Mouse (Mus musculus) CD4-positive, CD25-positive, alpha-beta regulatory T cell, adult 2 months (primary cell): ENCODE measurements at regions not wholly inside any gene's neighbourhood (a gene's known extent, or its start where the extent isn't known, plus 50 kb on each side); places are given as distances from the start of the nearest gene placed in this dataset.
A peak's percentile ranks its signal among the peaks of the same experiment; 100 is the strongest.
"Not testable (repeated sequence)": the region's sequence is repeated elsewhere in the genome, so short reads cannot be mapped to it uniquely, and the experiment has no call there.

Experiments used
- DNase-seq: peaks from one replicate; pipeline ENCODE4 v3.0.0-alpha.2; 2012; ENCODE audit warnings: low read depth, low spot score

GRCm38 (mm10) chr4:35347609-35348008 is 121.6 kb upstream of the C9orf72 start:
- DNase-seq, result no peak

DNA sequence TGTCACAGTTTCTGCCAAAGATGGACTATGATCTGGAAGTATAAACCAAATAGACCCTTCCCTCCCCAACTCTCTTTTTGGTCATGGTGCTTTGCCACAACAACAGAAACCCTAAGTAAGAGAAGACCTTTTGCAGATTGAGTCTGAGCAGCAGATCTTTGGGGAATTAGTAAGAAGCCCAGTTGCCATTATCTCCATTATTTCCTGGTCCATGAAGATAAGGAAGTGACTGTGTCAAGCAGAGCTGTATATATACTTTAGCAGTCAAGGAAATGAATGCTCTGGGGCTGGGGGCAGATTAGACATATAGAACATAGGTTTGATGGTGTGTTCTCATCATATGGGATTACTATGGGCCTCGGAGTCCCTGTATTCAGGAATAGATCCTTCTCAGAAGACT is 117.8 kb upstream of the C9orf72 start:
- DNase-seq, result no peak

DNA sequence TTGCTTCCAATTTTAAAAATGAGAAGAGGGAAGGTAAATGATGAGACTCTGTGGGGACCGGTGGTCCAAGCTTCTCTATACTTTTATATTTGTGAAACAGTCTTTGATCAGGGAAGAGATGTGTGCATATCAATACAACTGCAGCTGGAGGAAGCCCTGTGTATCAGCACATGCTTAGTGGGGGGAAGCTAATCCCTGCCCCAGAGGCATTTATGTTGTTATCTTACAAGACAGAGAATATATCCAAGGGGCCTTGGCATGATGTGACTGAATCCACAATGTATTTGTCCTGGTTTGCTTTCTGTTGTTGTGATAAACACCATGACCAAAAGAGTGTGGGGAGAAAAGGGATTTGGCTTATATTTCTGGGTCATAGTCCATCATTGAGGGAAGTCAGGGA is 105.2 kb upstream of the C9orf72 start:
- DNase-seq, result no peak

DNA sequence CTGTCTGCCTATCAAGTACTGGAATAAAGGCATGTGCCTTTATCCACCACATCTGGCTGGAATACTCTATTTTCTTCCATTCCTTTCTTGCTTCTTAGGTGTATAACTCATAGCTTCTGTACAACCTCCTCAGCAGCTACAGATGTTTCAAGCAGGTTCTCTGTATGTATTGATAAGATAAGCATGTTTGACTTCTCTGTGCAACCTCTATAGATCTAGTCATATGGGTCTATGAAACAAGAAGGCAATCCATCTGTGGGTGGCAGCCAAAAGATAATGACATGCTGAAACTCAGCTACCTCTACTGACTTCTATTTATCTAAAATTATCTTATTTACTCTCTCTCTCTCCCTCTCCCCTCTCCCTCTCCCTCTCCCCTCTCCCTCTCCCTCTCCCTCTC is 99.3 kb upstream of the C9orf72 start:
- no peak for DNase-seq

DNA sequence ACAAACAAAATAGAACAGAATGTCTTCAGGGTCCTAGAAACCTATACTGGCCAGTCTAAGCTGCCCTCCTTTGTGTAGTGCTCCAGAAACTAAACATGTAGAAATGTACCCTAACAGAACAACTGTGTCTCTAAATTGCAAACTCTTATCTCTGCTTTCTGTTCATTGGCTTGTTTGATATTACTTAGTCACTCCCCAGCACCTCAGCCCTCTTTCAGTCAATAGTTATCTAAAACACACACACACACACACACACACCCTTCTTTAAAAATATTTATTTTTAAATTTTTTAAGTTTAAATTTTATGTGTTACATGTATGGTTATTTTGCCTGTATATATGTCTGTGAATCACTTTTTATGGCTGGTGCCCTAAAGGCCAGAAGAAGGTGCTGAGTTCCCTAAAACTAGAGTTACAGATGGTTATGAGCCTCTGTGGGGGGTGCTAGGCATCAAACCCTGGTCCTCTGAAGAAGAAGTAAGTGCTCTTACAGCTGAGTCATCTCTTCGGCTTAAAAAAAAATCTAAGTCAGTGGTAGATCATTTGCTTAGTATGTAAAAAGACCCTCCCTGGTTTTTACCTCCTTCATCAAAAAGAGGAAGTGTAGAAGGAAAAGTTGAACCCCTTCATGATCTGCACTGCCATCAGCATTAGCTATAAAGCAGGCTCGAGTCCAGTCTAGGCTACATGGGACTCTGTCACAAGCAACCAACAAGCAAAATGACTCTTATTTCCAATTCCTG is 96.6 kb upstream of the C9orf72 start:
- DNase-seq, result no peak

GRCm38 (mm10) chr4:35310396-35310977 is 84.5 kb upstream of the C9orf72 start:
- DNase-seq, result peak; percentile 5

DNA sequence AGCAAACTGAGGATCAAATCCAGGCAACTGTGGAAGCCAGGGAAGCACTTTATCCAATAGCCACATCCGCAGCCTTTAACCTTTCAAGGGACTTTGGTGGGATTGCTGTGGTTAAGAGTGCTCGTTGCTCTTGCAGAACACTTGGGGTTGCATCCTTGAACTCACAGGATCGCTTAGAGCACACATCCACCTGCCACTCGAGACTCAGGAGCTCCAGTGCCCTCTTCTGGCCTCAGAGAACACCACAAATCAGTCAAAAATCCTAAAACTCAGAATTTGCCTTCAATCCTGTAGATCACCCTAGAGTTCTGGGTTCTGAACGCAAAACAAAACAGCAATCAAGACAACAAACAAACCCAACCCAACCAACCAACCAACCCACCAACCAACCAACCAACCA is 82.2 kb upstream of the C9orf72 start:
- no peak for DNase-seq

- no peak for DNase-seq
Observed at GRCm38 (mm10) chr4:35305210-35305609, 79.2 kb upstream of the C9orf72 start.

- DNase-seq, result no peak
Observed at GRCm38 (mm10) chr4:35300848-35301247, 74.9 kb upstream of the C9orf72 start.

DNA sequence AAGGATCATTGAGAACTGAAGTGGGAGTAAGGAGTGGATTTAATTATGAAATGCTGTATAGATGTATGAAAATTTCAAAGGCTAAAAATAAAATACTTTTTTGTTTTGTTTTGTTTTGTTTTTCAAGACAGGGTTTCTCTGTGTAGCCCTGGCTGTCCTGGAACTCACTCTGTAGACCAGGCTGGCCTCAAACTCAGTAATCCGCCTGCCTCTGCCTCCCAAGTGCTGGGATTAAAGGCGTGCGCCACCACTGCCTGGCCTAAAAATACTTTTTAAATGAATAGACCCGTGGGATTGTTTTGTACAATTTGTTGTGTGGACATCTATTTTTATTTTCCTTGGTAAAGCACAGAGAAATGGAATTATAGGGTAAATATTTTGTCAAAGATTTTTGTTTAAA is 74.4 kb upstream of the C9orf72 start:
- not testable (repeated sequence) for DNase-seq

DNA sequence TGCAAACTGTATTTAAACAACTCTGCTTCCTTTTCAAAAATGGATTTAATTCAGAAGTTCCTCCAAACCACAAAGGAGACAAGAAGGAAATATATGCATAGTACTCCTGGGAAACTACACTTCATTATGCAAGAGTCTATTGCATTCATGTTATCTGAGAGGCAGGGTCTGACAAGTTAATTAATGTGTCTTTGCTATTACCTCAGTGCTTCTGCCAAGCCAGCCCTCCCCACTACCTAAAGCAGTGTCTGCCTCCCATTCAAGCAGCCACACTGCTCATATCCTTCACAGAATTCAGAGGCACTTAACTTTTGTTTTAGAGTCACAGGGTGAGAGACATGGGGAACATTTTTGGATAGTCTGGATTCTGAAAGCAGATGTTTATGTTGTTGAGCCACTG is 58.6 kb upstream of the C9orf72 start:
- DNase-seq, result no peak
